Mouse (Mus musculus): ENCODE results near the gene Abat. TPM values are rescaled to one million over a fixed set of nuclear protein-coding genes. Genes with fewer than 3 reads are reported as not detected.

Abat gene
- polyA plus RNA-seq, 1 experiment from 2014 or later, result 46.2 TPM

Small RNA genes within 50 kb of the gene (microRNA-seq; reads per million reads assigned to microRNA genes)
- gene Gm22137, result not detected

Other genes starting within 250 kb of the Abat start
- gene Tmem114, start 88.3 kb upstream of the Abat start, polyA plus RNA-seq (2015; fragmentation: Nextera tagmentation; extraction: Ambion mirVana), result not detected in 2 replicates
- gene Mettl22, start 42.6 kb upstream of the Abat start, polyA plus RNA-seq (2015; fragmentation: Nextera tagmentation; extraction: Ambion mirVana), result 5.9 and 7.5 TPM in 2 replicates
- 29.5 and 30.1 TPM in 2 replicates for gene Pmm2, start 124.2 kb downstream of the Abat start, polyA plus RNA-seq (2015; fragmentation: Nextera tagmentation; extraction: Ambion mirVana)
- 8.9 and 9.7 TPM in 2 replicates for gene Tmem186, start 124.3 kb downstream of the Abat start, polyA plus RNA-seq (2015; fragmentation: Nextera tagmentation; extraction: Ambion mirVana)
- 95.2 and 96.6 TPM in 2 replicates for gene Carhsp1, start 158.7 kb downstream of the Abat start, polyA plus RNA-seq (2015; fragmentation: Nextera tagmentation; extraction: Ambion mirVana)
- gene Gm5767, start 167.3 kb downstream of the Abat start, polyA plus RNA-seq (2015; fragmentation: Nextera tagmentation; extraction: Ambion mirVana), result 0.15 TPM in 1 of 2 replicates, not detected in the other

Data from liver, embryonic 16.5 days (tissue).